Comparison of ENCODE assay signal across 22 mouse cellular contexts in genomic region chr11:82011411-82012193, GRCm38 (mm10). TPM values are rescaled to one million over a fixed set of nuclear protein-coding genes. Genes with fewer than 3 reads are reported as not detected.
A peak's percentile ranks its signal among the peaks of the same experiment; 100 is the strongest.
DNase-seq lines count a peak whose midpoint lies in the region; ATAC-seq lines count a peak whose summit lies in the region.
"Had no signal": no experiment of that assay in that cellular context is flagged by ENCODE, and none has a peak within 500 bp of the region (broad histone marks: within the 10 kb centered on the region; RNA-seq: fewer than 3 reads in every experiment).

No protein-coding gene starts in this region.

- ATAC-seq in frontal cortex, adult (ENCODE audit: low TSS enrichment) = peak; percentile 65; the same call in 1 of the 2 replicates
- ATAC-seq in lung, embryonic 16.5 days (ENCODE audit: low read depth) = peak; percentile 29; the same call in 1 of the 2 replicates
- ATAC-seq: inflammation-experienced regulatory T-cells, adult 6 months; midbrain, embryonic 15.5 days had no signal

- H3K4me1 ChIP-seq in lung, embryonic 16.5 days (replicated peaks; ENCODE audit: control insufficient read depth, insufficient read depth, low read length) = peaks cover 4% of the 10 kb centered on the region; the same call in 1 of the 2 replicates
- H3K4me1 ChIP-seq: midbrain, embryonic 15.5 days had no signal

- H3K9ac ChIP-seq in lung, embryonic 16.5 days (ENCODE audit: low read length) = no peak overlapping the region
- H3K9ac ChIP-seq: limb, embryonic 15.5 days; lung, embryonic 15.5 days; midbrain, embryonic 15.5 days; neural tube, embryonic 12.5 days had no signal

- WGBS in lung, embryonic 16.5 days = 57% methylated on average over 8 of the region's 8 CpGs

- no peak overlapping the region for H3K4me3 ChIP-seq in lung, embryonic 16.5 days (ENCODE audit: low read length)
- H3K4me3 ChIP-seq: erythroblast, embryonic 14.5 days; limb, embryonic 15.5 days; lung, embryonic 15.5 days; midbrain, embryonic 15.5 days; neural tube, embryonic 12.5 days had no signal

- no peaks in the 10 kb centered on the region for H3K36me3 ChIP-seq in lung, embryonic 16.5 days (ENCODE audit: control insufficient read depth, insufficient read depth, low read length)
- H3K36me3 ChIP-seq: G1E; limb, embryonic 15.5 days; lung, embryonic 15.5 days; midbrain, embryonic 15.5 days; neural tube, embryonic 12.5 days had no signal

- H3K27ac ChIP-seq in lung, embryonic 16.5 days (ENCODE audit: low read length) = no peak overlapping the region
- H3K27ac ChIP-seq: limb, embryonic 15.5 days; lung, embryonic 15.5 days; midbrain, embryonic 15.5 days; neural tube, embryonic 12.5 days had no signal

- H3K27me3 ChIP-seq in lung, embryonic 16.5 days (ENCODE audit: control insufficient read depth, insufficient read depth, low read depth, low read length) = no peaks in the 10 kb centered on the region
- H3K27me3 ChIP-seq: lung, embryonic 15.5 days; midbrain, embryonic 15.5 days; neural tube, embryonic 12.5 days had no signal

- DNase-seq in frontal cortex, postnatal 25 days (ENCODE audit: low spot score in 2 of 2) = no peak
- no peak for DNase-seq in lung, postnatal 4 days
- DNase-seq in heart, adult 8-10 months (ENCODE audit: low spot score) = peak; percentile 69
- DNase-seq in lung, postnatal 36 days = peak; percentile 51
- DNase-seq in kidney, postnatal 14 days = no peak
- DNase-seq in cerebellum, adult 11-12 months = no peak
- DNase-seq: adrenal gland, adult 8-10 months; retina, postnatal 1 day; thymus, adult 18-20 months had no signal

- no peak overlapping the region for H3K4me2 ChIP-seq in lung, embryonic 16.5 days (ENCODE audit: low read depth, low read length)
- H3K4me2 ChIP-seq: limb, embryonic 15.5 days; lung, embryonic 15.5 days; midbrain, embryonic 15.5 days; neural tube, embryonic 12.5 days had no signal

- H3K9me3 ChIP-seq in lung, embryonic 16.5 days (ENCODE audit: control insufficient read depth, low read length) = no peaks in the 10 kb centered on the region
- H3K9me3 ChIP-seq: limb, embryonic 15.5 days; lung, embryonic 15.5 days; midbrain, embryonic 15.5 days; neural tube, embryonic 12.5 days had no signal

RNA-seq across cellular contexts. Expression of gene Ccl2, which starts 23.8 kb away (rescaled TPM):
- polyA plus RNA-seq in lung, embryonic 16.5 days (2015; fragmentation: Nextera tagmentation; extraction: Ambion mirVana) = 20.7 and 21.9 TPM in 2 replicates
- total RNA-seq in heart, adult 8-10 months (2022) = 1 to 10 TPM in 3 of 4 experiments, under 1 TPM in 1; 0.69 to 2.7 (median 1.7) TPM
- total RNA-seq: G1E had no signal
- polyA plus RNA-seq: erythroblast, embryonic 14.5 days; G1E; inflammation-experienced regulatory T-cells, adult 6 months had no signal

RNA-seq across cellular contexts. Expression of gene Gm17268, which starts 26.8 kb away (rescaled TPM):
- polyA plus RNA-seq in lung, embryonic 16.5 days (2015; fragmentation: Nextera tagmentation; extraction: Ambion mirVana) = not detected in 2 replicates
- not detected for total RNA-seq in heart, adult 8-10 months (2022)
- total RNA-seq: adrenal gland, adult 8-10 months; common myeloid progenitor, adult 5-6 weeks; G1E; heart, postnatal 14 days; left cerebral cortex, adult 18-20 months had no signal
- polyA plus RNA-seq: erythroblast, embryonic 14.5 days; G1E; inflammation-experienced regulatory T-cells, adult 6 months; large intestine, adult 2 months; limb, embryonic 15.5 days; lung, embryonic 15.5 days; midbrain, embryonic 15.5 days; neural tube, embryonic 12.5 days had no signal

RNA-seq across cellular contexts. Expression of gene Ccl7, which starts 33.9 kb away (rescaled TPM):
- polyA plus RNA-seq in lung, embryonic 16.5 days (2015; fragmentation: Nextera tagmentation; extraction: Ambion mirVana) = 12.1 and 13.6 TPM in 2 replicates
- total RNA-seq in heart, adult 8-10 months (2022) = 1 to 10 TPM in 2 of 4 experiments, under 1 TPM in 1, not detected in 1; 0.57 to 1.3 (median 1.1) TPM
- total RNA-seq: common myeloid progenitor, adult 5-6 weeks; G1E; left cerebral cortex, adult 18-20 months had no signal
- polyA plus RNA-seq: erythroblast, embryonic 14.5 days; G1E; inflammation-experienced regulatory T-cells, adult 6 months had no signal

RNA-seq across cellular contexts. Expression of gene Asic2, which starts 43.3 kb away (rescaled TPM):
- 0.31 TPM in 2 replicates for polyA plus RNA-seq in lung, embryonic 16.5 days (2015; fragmentation: Nextera tagmentation; extraction: Ambion mirVana)
- total RNA-seq in heart, adult 8-10 months (2022) = under 1 TPM in 1 of 4 experiments, not detected in 3; 0.08 TPM
- total RNA-seq: common myeloid progenitor, adult 5-6 weeks; heart, postnatal 14 days had no signal
- polyA plus RNA-seq: erythroblast, embryonic 14.5 days; G1E; inflammation-experienced regulatory T-cells, adult 6 months had no signal

RNA-seq across cellular contexts. Expression of gene Ccl11, which starts 46.0 kb away (rescaled TPM):
- polyA plus RNA-seq in lung, embryonic 16.5 days (2015; fragmentation: Nextera tagmentation; extraction: Ambion mirVana) = 85.0 and 101 TPM in 2 replicates
- 1 to 10 TPM; 2.4 to 5.2 (median 3.8) TPM for total RNA-seq in heart, adult 8-10 months (2022)
- total RNA-seq: common myeloid progenitor, adult 5-6 weeks; G1E; left cerebral cortex, adult 18-20 months had no signal
- polyA plus RNA-seq: erythroblast, embryonic 14.5 days; G1E; inflammation-experienced regulatory T-cells, adult 6 months; midbrain, embryonic 15.5 days had no signal

Comparison
In these comparisons a context has a peak if more than half of its experiments do, and no peak if none do; other contexts are left out.
1. DNase-seq: peak in heart, adult 8-10 months (single experiment) and lung, postnatal 36 days (single experiment); none in frontal cortex, postnatal 25 days (0 of 2), lung, postnatal 4 days (0 of 2), kidney, postnatal 14 days (single experiment) and cerebellum, adult 11-12 months (single experiment).